Mouse (Mus musculus) olfactory bulb, adult 2 months (tissue): ENCODE measurements around the gene Ugp2.

Experiments used
- CTCF ChIP-seq: fragments of 200-500 bp; IDR thresholded peaks from 2 replicates; pipeline ENCODE4 v1.5.1; 2012; ENCODE audit warnings: low read depth, mild to moderate bottlenecking, low read length, moderate library complexity; ENCODE audit not compliant: insufficient read depth
- POLR2A ChIP-seq: fragments of 200-500 bp; IDR thresholded peaks from 2 replicates; pipeline ENCODE4 v1.6.1; 2012; ENCODE audit warnings: mild to moderate bottlenecking, low read depth, low read length, moderate library complexity; ENCODE audit not compliant: insufficient read depth

DNA sequence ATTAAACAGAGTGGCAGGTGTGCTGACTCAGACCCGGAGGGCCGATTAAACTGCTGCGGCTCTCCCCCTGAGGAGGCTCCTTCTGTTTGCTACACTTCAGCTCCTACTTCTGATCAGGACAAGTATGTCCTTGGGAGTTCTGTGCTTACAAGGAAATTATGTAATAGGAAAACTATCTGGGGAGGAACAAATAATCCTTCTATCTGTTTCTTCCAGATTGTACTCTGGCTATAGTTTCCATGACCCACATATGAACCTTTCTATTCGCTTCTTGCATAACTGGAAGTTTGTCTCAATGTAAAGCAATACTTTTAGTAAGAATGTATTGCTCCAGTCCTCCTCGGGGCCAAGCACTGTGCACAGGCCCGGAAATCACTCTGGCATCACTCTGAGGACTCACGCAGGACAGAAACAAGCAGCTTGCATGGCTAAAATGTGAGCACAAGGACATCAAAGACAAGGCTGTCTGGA is 43.9 kb upstream of the Ugp2 start:
- TF ChIP-seq CTCF = no peak
- TF ChIP-seq POLR2A = no peak
